Mouse (Mus musculus) inflammation-experienced regulatory T-cells, adult 6 months (primary cell): ENCODE measurements at regions not wholly inside any gene's neighbourhood (a gene's known extent, or its start where the extent isn't known, plus 50 kb on each side); places are given as distances from the start of the nearest gene placed in this dataset.

Source experiments
- ATAC-seq: one replicate; pipeline ENCODE4 v1.8.0; 2017

- no peak for ATAC-seq
These were observed 212.4 kb downstream of the Srbd1 start for GRCm38 (mm10) chr17:85932360-85933132.

- ATAC-seq: no peak
These were observed 213.0 kb downstream of the Srbd1 start for GRCm38 (mm10) chr17:85931955-85932354.

- ATAC-seq: no peak
These were observed 214.2 kb downstream of the Srbd1 start for GRCm38 (mm10) chr17:85930789-85931188.

- ATAC-seq: no peak
These were observed 214.6 kb downstream of the Srbd1 start for GRCm38 (mm10) chr17:85930331-85930730.

- no peak for ATAC-seq
These were observed 215.2 kb downstream of the Srbd1 start for GRCm38 (mm10) chr17:85929699-85930286.

GRCm38 (mm10) chr17:85928543-85928942 lies 216.4 kb downstream of the Srbd1 start:
- ATAC-seq: no peak

GRCm38 (mm10) chr17:85927261-85927660 lies 217.7 kb downstream of the Srbd1 start:
- no peak for ATAC-seq

GRCm38 (mm10) chr17:85926044-85926443 lies 218.9 kb downstream of the Srbd1 start:
- ATAC-seq: no peak

GRCm38 (mm10) chr17:85921219-85921673 lies 223.7 kb downstream of the Srbd1 start:
- ATAC-seq: no peak

GRCm38 (mm10) chr17:85919868-85920267 lies 225.1 kb downstream of the Srbd1 start:
- ATAC-seq: no peak

- ATAC-seq: no peak
These were observed 227.8 kb upstream of the Six2 start for GRCm38 (mm10) chr17:85915870-85916269.

- ATAC-seq: no peak
These were observed 226.0 kb upstream of the Six2 start for GRCm38 (mm10) chr17:85914062-85914461.

GRCm38 (mm10) chr17:85908709-85909108 lies 220.6 kb upstream of the Six2 start:
- no peak for ATAC-seq

GRCm38 (mm10) chr17:85906597-85907187 lies 218.6 kb upstream of the Six2 start:
- ATAC-seq: no peak

- no peak for ATAC-seq
These were observed 214.5 kb upstream of the Six2 start for GRCm38 (mm10) chr17:85902575-85902974.

- ATAC-seq: no peak
These were observed 211.0 kb upstream of the Six2 start for GRCm38 (mm10) chr17:85899096-85899495.

GRCm38 (mm10) chr17:85895978-85896377 lies 207.9 kb upstream of the Six2 start:
- ATAC-seq: no peak

- ATAC-seq: no peak
These were observed 203.2 kb upstream of the Six2 start for GRCm38 (mm10) chr17:85891243-85891642.

GRCm38 (mm10) chr17:85889746-85890532 lies 201.9 kb upstream of the Six2 start:
- ATAC-seq: no peak

GRCm38 (mm10) chr17:85888568-85889398 lies 200.7 kb upstream of the Six2 start:
- no peak for ATAC-seq

GRCm38 (mm10) chr17:85886675-85887074 lies 198.6 kb upstream of the Six2 start:
- no peak for ATAC-seq

GRCm38 (mm10) chr17:85886237-85886636 lies 198.2 kb upstream of the Six2 start:
- ATAC-seq: no peak
